Mouse (Mus musculus) MEL (cell line): Measurements from ENCODE around the gene Uhrf2.

ENCODE experiments used
- GATA1 ChIP-seq: IDR thresholded peaks from 2 replicates; pipeline ENCODE4 v1.6.1; 2011; ENCODE audit warnings: low read depth, low read length, improper control_type of control experiment
- NELFE ChIP-seq: IDR thresholded peaks from 2 replicates; pipeline ENCODE4 v1.6.1; 2011; ENCODE audit warnings: low read depth, low read length, improper control_type of control experiment
- POLR2A ChIP-seq, 2 experiments: IDR thresholded peaks; 2 replicates each; pipeline ENCODE4 v1.6.1; 2011 to 2012; ENCODE audit warnings: low read length in 2 of 2, mild to moderate bottlenecking in 2 of 2, control low read depth in 1 of 2, improper control_type of control experiment in 1 of 2, low read depth in 1 of 2, moderate library complexity in 1 of 2; ENCODE audit not compliant: control insufficient read depth in 1 of 2, insufficient read depth in 1 of 2, poor library complexity in 1 of 2
- SIN3A ChIP-seq: IDR thresholded peaks from 2 replicates; pipeline ENCODE4 v1.6.1; 2012; ENCODE audit warnings: low read length, improper control_type of control experiment, inconsistent platforms
- ZNF384 ChIP-seq: IDR thresholded peaks from 2 replicates; pipeline ENCODE4 v1.6.1; 2012; ENCODE audit warnings: low read depth, mild to moderate bottlenecking, inconsistent platforms, low read length, improper control_type of control experiment

DNA sequence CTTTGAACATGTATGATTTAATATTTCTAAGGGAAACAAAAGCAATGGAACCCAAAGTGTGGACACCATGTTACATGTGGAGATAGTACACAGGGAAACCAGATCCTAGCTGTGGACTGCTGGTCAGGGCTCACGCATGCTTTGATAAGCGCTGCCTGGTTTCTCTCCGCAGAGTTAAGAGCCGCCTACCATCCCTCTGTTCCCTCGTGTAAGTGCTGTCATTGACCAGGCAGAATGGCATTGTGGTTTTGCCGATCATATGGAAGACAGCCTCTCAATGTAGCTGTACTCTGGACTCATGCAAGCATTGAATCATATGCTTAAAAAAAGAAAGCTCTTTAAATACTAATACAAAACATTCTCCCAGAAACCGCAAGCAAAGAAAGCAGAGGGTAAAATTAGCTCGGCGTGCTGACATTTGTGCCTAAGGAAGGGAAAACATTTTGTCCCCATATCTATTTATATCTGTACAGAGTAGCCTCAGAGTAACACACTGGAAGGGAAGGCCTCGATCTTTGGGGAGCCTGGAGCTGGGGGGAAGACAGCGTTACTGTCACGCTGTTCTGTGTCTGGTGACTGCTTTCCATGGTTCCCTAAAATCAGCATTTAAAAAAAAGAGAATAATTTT, 43.7 kb upstream of the Uhrf2 start:
- no peak for TF ChIP-seq GATA1
- no peak for TF ChIP-seq POLR2A (IDR thresholded peaks at IDR 0.05; ENCODE audit: control insufficient read depth in 1 of 2, insufficient read depth in 1 of 2, low read depth in 1 of 2, low read length in 2 of 2, poor library complexity in 1 of 2)
- no peak for TF ChIP-seq NELFE
- TF ChIP-seq SIN3A = no peak
- TF ChIP-seq ZNF384 = no peak
